Mouse (Mus musculus) embryonic facial prominence, embryonic 11.5 days (tissue): ENCODE measurements around the gene Tssk6. TPM values are rescaled to one million over a fixed set of nuclear protein-coding genes. Genes with fewer than 3 reads are reported as not detected.
A peak's percentile ranks its signal among the peaks of the same experiment; 100 is the strongest.

Source experiments
- ATAC-seq: fragments of 200-750 bp; cut with Nextera tagmentation; replicated peaks from 2 replicates; pipeline ENCODE4 v1.8.0; 2017; ENCODE audit warnings: low read depth; ENCODE audit not compliant: insufficient number of reproducible peaks, low FRiP score, low TSS enrichment
- DNase-seq: peaks from one replicate; pipeline ENCODE4 v3.0.0-alpha.2; 2015; ENCODE audit warnings: low spot score
- H3K27ac ChIP-seq: fragments of 300-500 bp; sonication (generic); replicated peaks from 2 replicates; pipeline ENCODE4 v1.5.1; 2014; ENCODE audit warnings: mild to moderate bottlenecking, low read depth, low read length, control low read depth
- H3K27me3 ChIP-seq: fragments of 300-500 bp; sonication (generic); 2 replicates; pipeline ENCODE4 v1.6.1; 2014; ENCODE audit warnings: mild to moderate bottlenecking, low read length, moderate library complexity, mixed read lengths; ENCODE audit not compliant: control insufficient read depth, insufficient read depth
- H3K36me3 ChIP-seq: fragments of 300-500 bp; sonication (generic); replicated peaks from 2 replicates; pipeline ENCODE4 v1.6.1; 2014; ENCODE audit warnings: low read depth, mild to moderate bottlenecking, low read length, moderate library complexity, mixed read lengths; ENCODE audit not compliant: control insufficient read depth, insufficient read depth
- H3K4me1 ChIP-seq: fragments of 300-500 bp; sonication (generic); 2 replicates; pipeline ENCODE4 v1.6.1; 2014; ENCODE audit warnings: low read length, mixed read lengths; ENCODE audit not compliant: control insufficient read depth, insufficient read depth
- H3K4me2 ChIP-seq: fragments of 300-500 bp; sonication (generic); 2 replicates; pipeline ENCODE4 v1.6.1; 2014; ENCODE audit warnings: low read depth, mild to moderate bottlenecking, control low read depth, low read length, moderate library complexity
- H3K4me3 ChIP-seq: fragments of 300-500 bp; sonication (generic); 2 replicates; pipeline ENCODE4 v1.5.1; 2014; ENCODE audit warnings: low read depth, low read length, control low read depth
- H3K9ac ChIP-seq: fragments of 300-500 bp; sonication (generic); replicated peaks from 2 replicates; pipeline ENCODE4 v1.6.1; 2014; ENCODE audit warnings: mild to moderate bottlenecking, control low read depth, low read length
- H3K9me3 ChIP-seq: fragments of 300-500 bp; sonication (generic); replicated peaks from 2 replicates; pipeline ENCODE4 v1.6.1; 2016; ENCODE audit warnings: mild to moderate bottlenecking, low read length, inconsistent platforms, mixed read lengths; ENCODE audit not compliant: control insufficient read depth
- WGBS: fragments of 180-500 bp; shearing (Covaris S2); extraction: QIAGEN DNeasy Blood & Tissue Kit; methylation state at CpG from one replicate; pipeline ENCODE4 v1.1.7; 2014; 5-methylcytosine and 5-hydroxymethylcytosine counted together
- polyA plus RNA-seq: library from polyadenylated mRNA; unstranded; fragments of >200 nt; fragmentation: Nextera tagmentation; extraction: Ambion mirVana; gene quantifications from 2 replicates; pipeline ENCODE4 v1.2.1, GENCODE M21; 2014

The Tssk6 gene
- polyA plus RNA-seq, 1 experiment from 2014 or later, result 3.2 TPM

- Histone ChIP-seq H3K9me3 (no peaks in the 10 kb centered on the region), H3K4me1 (no peaks in the 10 kb centered on the region), H3K4me2 (peak overlapping the region; percentile 59), H3K27me3 (no peaks in the 10 kb centered on the region), H3K36me3 (no peaks in the 10 kb centered on the region), H3K27ac (peak overlapping the region; percentile 59), H3K4me3 (peak overlapping the region; percentile 75), H3K9ac (peak overlapping the region; percentile 82)
- 17% methylated on average over 12 of the region's 12 CpGs for WGBS
- ATAC-seq, result no peak
- no peak for DNase-seq
Observed at GRCm38 (mm10) chr8:69900895-69901451, 1.0 kb upstream of the Tssk6 start.

GRCm38 (mm10) chr8:69901484-69902162, 361 bp upstream of the Tssk6 start:
- H3K9ac ChIP-seq, result peak overlapping the region; percentile 82
- peak overlapping the region; percentile 94 for H3K4me2 ChIP-seq
- DNase-seq (peak; percentile 96), ATAC-seq (peak; percentile 64)
- no peaks in the 10 kb centered on the region for H3K27me3 ChIP-seq
- peak overlapping the region; percentile 75 for H3K4me3 ChIP-seq
- 1% methylated on average over 41 of the region's 41 CpGs for WGBS
- H3K27ac ChIP-seq, result peak overlapping the region; percentile 68
- no peaks in the 10 kb centered on the region for H3K9me3 ChIP-seq
- no peaks in the 10 kb centered on the region for H3K36me3 ChIP-seq
- H3K4me1 ChIP-seq, result no peaks in the 10 kb centered on the region

- ATAC-seq (peak; percentile 82), DNase-seq (peak; percentile 100)
- H3K4me3 ChIP-seq, result peak overlapping the region; percentile 75
- no peaks in the 10 kb centered on the region for H3K9me3 ChIP-seq
- under 1% methylated on average over 42 of the region's 45 CpGs for WGBS
- H3K9ac ChIP-seq, result peak overlapping the region; percentile 81
- H3K4me2 ChIP-seq, result peak overlapping the region; percentile 94
- H3K27me3 ChIP-seq, result no peaks in the 10 kb centered on the region
- peak overlapping the region; percentile 75 for H3K27ac ChIP-seq
- no peaks in the 10 kb centered on the region; the same call in 1 of the 2 replicates for H3K36me3 ChIP-seq
- H3K4me1 ChIP-seq, result no peaks in the 10 kb centered on the region
Observed at GRCm38 (mm10) chr8:69903063-69903542, 1.1 kb downstream of the Tssk6 start.

- no peak for DNase-seq
Observed at GRCm38 (mm10) chr8:69904096-69904495, 2.1 kb downstream of the Tssk6 start.

GRCm38 (mm10) chr8:69906260-69906659, 4.3 kb downstream of the Tssk6 start:
- H3K9me3 ChIP-seq, result no peaks in the 10 kb centered on the region
- H3K9ac ChIP-seq, result no peak overlapping the region
- no peaks in the 10 kb centered on the region for H3K27me3 ChIP-seq
- no peak overlapping the region for H3K27ac ChIP-seq
- WGBS, result 83% methylated on average over 2 of the region's 2 CpGs
- H3K4me3 ChIP-seq, result no peak overlapping the region
- H3K36me3 ChIP-seq, result peaks cover 4% of the 10 kb centered on the region
- no peak overlapping the region for H3K4me2 ChIP-seq
- DNase-seq (no peak), ATAC-seq (no peak)
- no peaks in the 10 kb centered on the region for H3K4me1 ChIP-seq

More at GRCm38 (mm10) chr8:69904096-69904495, 2.1 kb downstream of the Tssk6 start:
- Histone ChIP-seq H3K9ac (no peak overlapping the region), H3K27ac (no peak overlapping the region), H3K9me3 (no peaks in the 10 kb centered on the region), H3K4me1 (no peaks in the 10 kb centered on the region), H3K36me3 (no peaks in the 10 kb centered on the region; the same call in none of the 2 replicates), H3K4me3 (no peak overlapping the region), H3K27me3 (no peaks in the 10 kb centered on the region), H3K4me2 (no peak overlapping the region)
- 74% methylated on average over 8 of the region's 8 CpGs for WGBS
- no peak for ATAC-seq

GRCm38 (mm10) chr8:69907106-69907505, 5.1 kb downstream of the Tssk6 start:
- Histone ChIP-seq H3K9me3 (no peaks in the 10 kb centered on the region), H3K4me3 (no peak overlapping the region), H3K27ac (no peak overlapping the region), H3K36me3 (peaks cover 9% of the 10 kb centered on the region), H3K4me1 (no peaks in the 10 kb centered on the region), H3K4me2 (no peak overlapping the region), H3K9ac (no peak overlapping the region), H3K27me3 (no peaks in the 10 kb centered on the region)
- WGBS, result 96% methylated on average over 2 of the region's 2 CpGs
- ATAC-seq, result no peak
- DNase-seq, result no peak

GRCm38 (mm10) chr8:69911917-69912316, 9.9 kb downstream of the Tssk6 start:
- no peaks in the 10 kb centered on the region for H3K27me3 ChIP-seq
- H3K9ac ChIP-seq, result no peak overlapping the region
- H3K4me3 ChIP-seq, result no peak overlapping the region
- ATAC-seq (no peak), DNase-seq (no peak)
- H3K36me3 ChIP-seq, result peaks cover 23% of the 10 kb centered on the region
- H3K4me1 ChIP-seq, result no peaks in the 10 kb centered on the region
- WGBS, result 93% methylated on average over 13 of the region's 13 CpGs
- no peak overlapping the region for H3K4me2 ChIP-seq
- H3K27ac ChIP-seq, result no peak overlapping the region
- H3K9me3 ChIP-seq, result no peaks in the 10 kb centered on the region

GRCm38 (mm10) chr8:69912478-69913074, 10.6 kb downstream of the Tssk6 start:
- H3K36me3 ChIP-seq, result peaks cover 23% of the 10 kb centered on the region
- H3K9ac ChIP-seq, result no peak overlapping the region
- no peaks in the 10 kb centered on the region for H3K27me3 ChIP-seq
- no peak overlapping the region for H3K27ac ChIP-seq
- H3K4me3 ChIP-seq, result no peak overlapping the region
- 88% methylated on average over 12 of the region's 12 CpGs for WGBS
- DNase-seq (no peak), ATAC-seq (no peak)
- H3K9me3 ChIP-seq, result no peaks in the 10 kb centered on the region
- H3K4me1 ChIP-seq, result no peaks in the 10 kb centered on the region
- no peak overlapping the region for H3K4me2 ChIP-seq
